Mouse (Mus musculus): ENCODE measurements at regions not wholly inside any gene's neighbourhood (a gene's known extent, or its start where the extent isn't known, plus 50 kb on each side); places are given as distances from the start of the nearest gene placed in this dataset.

- no peak for TF ChIP-seq CTCF (conservative IDR thresholded peaks at IDR 0.05; ENCODE audit: insufficient read depth, insufficient read length, low read depth, low read length)
- TF ChIP-seq POLR2A (IDR thresholded peaks at IDR 0.05; ENCODE audit: low read depth, low read length), result no peak
Measured at GRCm38 (mm10) chr5:52041447-52041846, 148.9 kb downstream of the Dhx15 start.
